Comparison of ENCODE assay signal across 7 mouse cellular contexts in genomic region chr15:38602187-38602870, GRCm38 (mm10).
DNase-seq lines count a peak whose midpoint lies in the region; ATAC-seq lines count a peak whose summit lies in the region.

No protein-coding gene starts in this region.

- H3K4me3 ChIP-seq in forebrain, embryonic 10.5 days = no peak overlapping the region

- DNase-seq in A20 (ENCODE audit: low read depth, low spot score) = peak; percentile 76
- peak; percentile 97 for DNase-seq in gonadal fat pad, adult 2 months (ENCODE audit: low read depth)
- peak; percentile 41 to 50 for DNase-seq in layer of hippocampus, postnatal 14 days (ENCODE audit: low spot score in 2 of 2)
- DNase-seq in thymus, postnatal 10 days (ENCODE audit: low spot score in 2 of 2) = peak; percentile 67 to 72
- DNase-seq in forebrain, embryonic 10.5 days (ENCODE audit: extremely low spot score, low spot score) = no peak

- no peak overlapping the region for H3K27ac ChIP-seq in forebrain, embryonic 10.5 days

- ATAC-seq in CD4-positive, CD25-positive, alpha-beta regulatory T cell, adult 4 months = peak; percentile 83
- peak; percentile 81 for ATAC-seq in monocyte, adult 5-6 weeks (replicated peaks; ENCODE audit: insufficient number of reproducible peaks, low FRiP score, low TSS enrichment, poor library complexity, severe bottlenecking)

- WGBS in forebrain, embryonic 10.5 days = 80% methylated on average over 12 of the region's 12 CpGs

- H3K9me3 ChIP-seq in forebrain, embryonic 10.5 days = no peaks in the 10 kb centered on the region

- no peaks in the 10 kb centered on the region for H3K36me3 ChIP-seq in forebrain, embryonic 10.5 days (replicated peaks)

- H3K27me3 ChIP-seq in forebrain, embryonic 10.5 days (ENCODE audit: poor library complexity, severe bottlenecking) = no peaks in the 10 kb centered on the region

- no peaks in the 10 kb centered on the region for H3K4me1 ChIP-seq in forebrain, embryonic 10.5 days
